Mouse (Mus musculus) mature B cell (primary cell): ENCODE measurements at regions not wholly inside any gene's neighbourhood (a gene's known extent, or its start where the extent isn't known, plus 50 kb on each side); places are given as distances from the start of the nearest gene placed in this dataset.

ENCODE experiments used
- in situ Hi-C: fragments of 300-500 bp; cut with MboI; formaldehyde crosslinking; loops from 2 replicates; pipeline ENCODE4 v1.14.3; 2019

DNA sequence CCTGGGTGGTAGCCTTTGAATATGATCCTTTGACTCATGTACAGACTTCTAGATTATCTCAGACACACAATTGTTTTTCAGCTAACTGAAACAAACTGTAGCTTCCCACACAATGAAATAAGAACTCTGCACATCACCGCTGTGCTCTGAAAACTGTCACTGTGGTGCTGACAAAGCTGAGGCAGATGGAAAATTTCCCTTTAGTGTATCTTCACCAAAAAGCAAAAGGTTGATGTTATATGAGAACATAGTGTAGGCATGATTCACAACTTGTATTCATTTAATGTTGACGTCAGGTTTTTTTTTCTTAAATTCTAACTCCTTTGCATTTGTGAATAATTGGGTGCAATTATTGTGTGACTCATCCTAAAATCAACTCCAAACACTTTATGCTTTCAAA lies 264.1 kb upstream of the Actbl2 start:
- in situ Hi-C loops = no loop called here

- in situ Hi-C loops = no loop called here
These were observed 263.7 kb upstream of the Actbl2 start for GRCm38 (mm10) chr13:110991121-110991520.

- in situ Hi-C loops = no loop called here
These were observed 260.2 kb upstream of the Actbl2 start for GRCm38 (mm10) chr13:110994596-110994995.

DNA sequence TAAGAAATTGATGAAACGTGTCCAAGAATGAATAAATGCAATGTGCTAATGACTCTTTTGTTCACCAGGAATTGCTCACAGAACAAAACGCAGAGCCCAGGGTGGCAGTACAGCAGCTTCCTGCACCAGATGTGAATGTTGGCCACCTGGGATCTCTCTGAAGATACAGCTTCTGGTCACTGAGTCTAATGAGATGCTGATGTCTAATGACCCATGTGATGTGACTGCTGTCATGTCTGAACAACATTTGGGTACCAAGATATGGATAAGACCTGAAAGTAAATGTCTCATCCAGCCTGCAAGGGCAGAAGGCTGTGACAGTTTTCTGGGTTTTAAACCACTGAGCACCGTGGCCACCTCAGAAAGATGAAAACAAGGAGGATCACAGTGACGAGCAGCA lies 252.1 kb upstream of the Actbl2 start:
- in situ Hi-C loops = no loop called here

GRCm38 (mm10) chr13:111014142-111014541 lies 240.7 kb upstream of the Actbl2 start:
- in situ Hi-C loops = no loop called here

DNA sequence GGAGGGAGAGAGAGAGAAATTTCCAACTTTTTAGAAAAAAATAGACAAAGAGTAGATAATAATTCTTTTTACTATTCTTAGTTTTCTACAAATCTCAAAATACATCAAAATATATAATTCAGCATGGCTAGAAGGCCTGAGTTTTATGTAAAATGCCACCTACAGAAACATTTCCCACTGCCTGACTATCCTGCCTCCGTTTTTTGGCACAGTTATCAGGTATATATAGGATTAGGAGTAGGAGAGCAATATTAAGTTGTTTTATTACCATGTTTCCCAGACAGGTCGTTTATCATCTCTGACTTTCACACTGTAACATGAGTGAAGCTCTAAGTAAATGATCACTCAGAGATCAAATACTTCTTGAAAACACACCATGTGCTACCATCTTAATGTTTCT lies 224.7 kb upstream of the Actbl2 start:
- in situ Hi-C loops = no loop called here

- in situ Hi-C loops = no loop called here
These were observed 223.2 kb upstream of the Actbl2 start for GRCm38 (mm10) chr13:111031633-111032032.

- in situ Hi-C loops = no loop called here
These were observed 211.2 kb upstream of the Actbl2 start for GRCm38 (mm10) chr13:111043637-111044036.

DNA sequence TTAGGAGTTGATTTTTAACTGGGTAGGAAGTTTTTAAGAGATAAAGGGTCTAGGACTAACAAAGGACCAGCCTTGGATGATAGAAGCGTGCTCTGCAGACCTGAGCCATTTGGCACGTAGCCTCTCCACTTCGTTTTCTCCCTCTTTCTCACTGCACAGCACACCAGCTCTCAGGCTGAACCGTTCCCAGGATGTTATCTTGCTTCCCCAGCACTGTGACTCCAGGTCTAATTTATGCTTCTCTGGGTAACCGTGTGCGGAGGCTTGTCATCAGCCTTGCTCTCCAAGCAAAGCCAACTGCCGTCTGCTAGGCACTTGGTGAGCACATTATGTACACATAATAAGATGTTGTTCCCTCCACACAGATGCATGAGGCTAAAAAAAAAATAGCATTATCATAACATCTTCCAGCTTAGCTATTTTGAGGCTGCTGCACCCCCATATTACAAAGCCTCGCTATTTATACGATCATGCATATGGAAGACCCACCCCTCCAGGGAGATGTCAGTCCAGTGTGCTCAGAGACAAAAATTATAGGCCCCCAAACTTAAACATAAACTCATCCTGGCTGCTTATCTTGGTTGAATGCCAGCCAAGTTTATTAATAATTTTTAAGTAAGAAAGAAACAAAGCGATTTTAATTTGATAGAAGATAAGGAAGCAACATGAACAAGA lies 210.3 kb upstream of the Actbl2 start:
- in situ Hi-C loops = no loop called here

DNA sequence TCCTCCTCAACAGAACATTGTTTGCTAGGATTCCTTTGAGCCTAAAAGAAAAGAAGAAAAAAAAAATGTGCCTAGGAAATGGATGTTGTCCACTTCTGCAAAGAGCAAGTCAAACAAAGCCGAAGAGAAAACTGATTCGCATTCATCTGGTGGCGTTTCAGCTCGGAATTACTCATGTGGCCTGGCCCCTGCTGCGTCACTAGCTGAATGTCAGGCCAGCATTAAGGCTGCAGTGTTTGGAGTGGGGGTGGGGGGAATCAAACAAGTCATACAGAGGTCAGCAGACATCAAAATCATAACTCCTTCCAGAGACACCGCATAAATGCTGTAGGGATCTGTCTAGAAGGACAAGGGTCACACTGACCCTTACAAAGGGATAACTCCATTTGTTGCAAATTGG lies 204.7 kb upstream of the Actbl2 start:
- in situ Hi-C loops = no loop called here

GRCm38 (mm10) chr13:111055817-111056216 lies 199.0 kb upstream of the Actbl2 start:
- in situ Hi-C loops = no loop called here

GRCm38 (mm10) chr13:111087753-111088152 lies 167.1 kb upstream of the Actbl2 start:
- in situ Hi-C loops = no loop called here

GRCm38 (mm10) chr13:111096071-111096470 lies 158.7 kb upstream of the Actbl2 start:
- in situ Hi-C loops = no loop called here

DNA sequence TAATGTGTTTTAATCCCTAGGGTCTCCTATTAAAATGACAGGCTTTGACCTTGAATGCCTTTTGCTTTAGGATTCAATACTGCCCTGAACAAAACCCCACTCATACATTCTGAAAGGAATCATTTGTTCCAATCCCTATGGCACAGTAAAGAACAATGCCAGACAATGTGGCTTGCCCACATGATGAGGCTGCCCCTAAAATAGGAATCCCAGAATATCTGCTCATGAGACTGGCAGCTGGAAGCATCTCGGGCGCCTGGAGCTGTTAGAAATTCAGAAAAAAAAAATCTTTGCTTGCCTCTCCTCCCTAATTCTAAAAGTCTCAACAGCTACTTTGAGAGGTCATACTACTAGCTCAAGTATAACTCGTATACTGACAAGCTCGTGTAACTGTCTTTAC lies 157.5 kb upstream of the Actbl2 start:
- in situ Hi-C loops = no loop called here

DNA sequence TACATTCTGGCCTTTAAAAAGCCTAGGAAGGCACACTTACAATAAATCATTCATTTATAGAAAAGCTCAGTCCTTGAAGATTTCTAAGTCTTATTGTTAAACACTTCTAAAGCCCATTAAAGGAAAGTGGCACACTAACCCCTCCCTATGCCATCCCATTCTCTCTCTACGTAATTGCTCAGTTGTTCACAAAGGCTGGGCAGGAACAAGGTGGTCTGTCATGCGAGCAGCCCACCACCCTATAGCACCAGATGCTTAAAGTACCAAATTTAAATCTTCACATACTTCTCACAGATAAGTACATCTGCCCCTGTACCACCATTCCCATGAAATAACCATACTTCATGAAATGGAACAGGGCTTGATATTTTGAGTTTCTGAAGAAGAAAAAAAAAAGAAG lies 156.1 kb upstream of the Actbl2 start:
- in situ Hi-C loops = no loop called here

- in situ Hi-C loops = no loop called here
These were observed 155.6 kb upstream of the Actbl2 start for GRCm38 (mm10) chr13:111099252-111099651.

DNA sequence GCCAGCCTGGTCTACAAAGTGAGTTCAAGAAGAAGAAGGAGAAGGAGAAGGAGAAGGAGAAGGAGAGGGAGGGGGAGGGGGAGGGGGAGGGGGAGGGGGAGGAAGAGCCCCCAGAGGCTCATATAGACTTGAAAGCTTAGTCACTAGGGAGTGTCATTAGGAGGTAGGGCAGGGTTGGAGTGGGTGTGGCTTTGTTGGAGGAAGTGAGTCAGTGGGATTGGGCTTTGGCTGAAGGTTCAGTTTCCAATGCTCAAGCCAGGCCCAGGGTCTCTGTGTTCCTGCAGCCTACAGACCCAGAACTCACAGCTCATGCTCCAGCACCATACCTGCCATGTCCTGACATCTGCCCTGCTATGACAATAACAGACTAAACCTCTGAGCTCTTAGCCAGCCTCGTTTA lies 154.4 kb upstream of the Actbl2 start:
- in situ Hi-C loops = no loop called here

- in situ Hi-C loops = no loop called here
These were observed 150.1 kb upstream of the Actbl2 start for GRCm38 (mm10) chr13:111104567-111105219.

DNA sequence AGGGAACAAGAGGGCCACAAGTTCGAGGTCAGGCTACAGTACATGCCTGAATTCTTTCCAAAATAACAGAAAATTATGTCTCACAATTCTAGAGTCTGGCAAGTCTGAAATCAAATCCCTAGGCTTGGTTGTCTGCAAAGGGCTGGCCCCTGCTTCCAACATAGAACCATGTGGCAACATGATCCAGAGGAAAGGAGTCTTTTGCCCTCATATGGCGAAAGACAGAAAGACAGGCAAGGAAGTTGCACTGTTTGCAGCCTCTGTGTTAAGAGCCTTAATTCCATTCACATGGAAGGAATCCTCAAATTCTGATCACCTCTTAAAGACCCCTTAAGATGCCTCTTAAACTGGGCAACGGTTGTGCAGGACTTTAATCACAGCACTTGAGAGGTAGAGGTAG lies 123.7 kb upstream of the Actbl2 start:
- in situ Hi-C loops = no loop called here

- in situ Hi-C loops = no loop called here
These were observed 118.4 kb upstream of the Actbl2 start for GRCm38 (mm10) chr13:111136392-111136791.

- in situ Hi-C loops = no loop called here
These were observed 111.9 kb upstream of the Actbl2 start for GRCm38 (mm10) chr13:111142757-111143420.

GRCm38 (mm10) chr13:111144721-111145120 lies 110.1 kb upstream of the Actbl2 start:
- in situ Hi-C loops = no loop called here

DNA sequence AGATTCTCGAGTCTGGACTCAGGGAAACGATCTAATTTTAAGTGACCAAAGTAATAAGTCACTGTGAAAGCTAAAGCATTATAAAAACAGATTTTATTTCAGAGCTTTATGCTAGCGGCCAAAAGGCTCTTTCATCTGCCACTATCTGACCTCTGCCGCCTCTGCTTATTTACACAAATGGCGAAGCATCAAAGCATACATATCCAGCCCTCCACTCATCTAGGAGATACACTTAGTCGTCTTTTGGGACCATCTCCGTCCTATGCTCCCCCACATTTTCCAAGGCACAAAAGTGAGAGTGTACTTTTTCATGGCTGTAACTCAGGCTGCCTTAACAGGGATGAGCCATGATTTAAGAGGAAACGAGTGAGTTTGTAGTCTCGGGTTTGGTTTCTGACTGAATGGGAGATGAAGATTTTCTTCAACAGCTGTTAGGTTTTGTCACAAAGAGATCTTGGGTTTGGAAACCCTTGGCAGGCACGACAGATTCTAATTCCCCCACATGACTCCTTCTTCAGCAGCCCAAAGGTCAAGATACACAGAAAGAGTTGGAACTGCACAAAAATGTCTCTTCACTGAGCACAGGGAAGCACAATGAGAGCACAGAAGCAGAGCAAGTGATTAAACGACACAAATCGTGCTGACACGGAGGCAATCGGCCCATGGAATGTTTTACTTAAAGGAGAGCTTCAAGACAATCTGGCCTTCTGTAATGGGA lies 96.7 kb upstream of the Actbl2 start:
- in situ Hi-C loops = no loop called here
